Mouse (Mus musculus) MEL (cell line): ENCODE data around the gene Srgn. TPM values are rescaled to one million over a fixed set of nuclear protein-coding genes. Genes with fewer than 3 reads are reported as not detected.

Experiments
- DNase-seq: peaks from one replicate; pipeline ENCODE4 v3.0.0; 2011; ENCODE audit warnings: low read depth, low spot score
- H3K27ac ChIP-seq: 2 replicates; pipeline ENCODE4 v1.5.1; 2012; ENCODE audit warnings: low read depth, mild to moderate bottlenecking, control low read depth, low read length, moderate library complexity; ENCODE audit not compliant: control insufficient read depth
- H3K27me3 ChIP-seq, 2 experiments: fragments of 150-350 bp in 1 of 2; sonication (generic) in 1 of 2; 2 replicates each; pipeline ENCODE4 v1.6.1; 2012; ENCODE audit warnings: low read length in 2 of 2, mild to moderate bottlenecking in 2 of 2, improper control_type of control experiment in 1 of 2, moderate library complexity in 1 of 2; ENCODE audit not compliant: insufficient read depth in 2 of 2, control insufficient read depth in 1 of 2
- H3K36me3 ChIP-seq, 2 experiments: 2 replicates each; pipeline ENCODE4 v1.6.1; 2012 to 2014; ENCODE audit warnings: low read length in 2 of 2, improper control_type of control experiment in 1 of 2, inconsistent platforms in 1 of 2, mild to moderate bottlenecking in 1 of 2; ENCODE audit not compliant: insufficient read depth in 2 of 2, control insufficient read depth in 1 of 2
- H3K4me1 ChIP-seq, 2 experiments: fragments of 150-350 bp in 1 of 2; sonication (generic) in 1 of 2; 2 replicates each; pipeline ENCODE4 v1.6.1; 2012; ENCODE audit warnings: low read length in 2 of 2, improper control_type of control experiment in 1 of 2, mild to moderate bottlenecking in 1 of 2; ENCODE audit not compliant: insufficient read depth in 2 of 2, control insufficient read depth in 1 of 2
- H3K4me3 ChIP-seq, 2 experiments: fragments of 150-350 bp in 1 of 2; sonication (generic) in 1 of 2; 2 replicates each; pipeline ENCODE4 v1.5.1; 2012; ENCODE audit warnings: low read depth in 2 of 2, low read length in 2 of 2, mild to moderate bottlenecking in 2 of 2, moderate library complexity in 2 of 2, control low read depth in 1 of 2, improper control_type of control experiment in 1 of 2; ENCODE audit not compliant: control insufficient read depth in 1 of 2, insufficient read depth in 1 of 2
- H3K79me2 ChIP-seq: 2 replicates; pipeline ENCODE4 v1.6.1; 2012; ENCODE audit warnings: mild to moderate bottlenecking, low read length, moderate library complexity; ENCODE audit not compliant: control insufficient read depth, poor library complexity, insufficient read depth
- H3K9ac ChIP-seq: 2 replicates; pipeline ENCODE4 v1.6.1; 2012; ENCODE audit warnings: low read depth, mild to moderate bottlenecking, control low read depth, low read length, moderate library complexity; ENCODE audit not compliant: control insufficient read depth, poor library complexity, severe bottlenecking
- H3K9me3 ChIP-seq: fragments of 150-350 bp; sonication (generic); replicated peaks from 2 replicates; pipeline ENCODE4 v1.6.1; 2012; ENCODE audit warnings: mild to moderate bottlenecking, low read length, improper control_type of control experiment, moderate library complexity; ENCODE audit not compliant: insufficient read depth
- BHLHE40 ChIP-seq: IDR thresholded peaks from 2 replicates; pipeline ENCODE4 v1.6.1; 2012; ENCODE audit warnings: low read depth, mild to moderate bottlenecking, inconsistent platforms, low read length, improper control_type of control experiment, borderline replicate concordance
- CHD2 ChIP-seq: IDR thresholded peaks from 2 replicates; pipeline ENCODE4 v1.6.1; 2011; ENCODE audit warnings: low read length, improper control_type of control experiment
- CTCF ChIP-seq, 3 experiments: IDR thresholded peaks in 2 of 3; conservative IDR thresholded peaks in 1 of 3; 2 replicates each; pipeline ENCODE4 v1.5.1; 2011 to 2012; ENCODE audit warnings: low read length in 3 of 3, low read depth in 2 of 3, mild to moderate bottlenecking in 2 of 3, improper control_type of control experiment in 1 of 3, inconsistent platforms in 1 of 3, mixed read lengths in 1 of 3, moderate library complexity in 1 of 3; ENCODE audit not compliant: control insufficient read depth in 1 of 3, insufficient read depth in 1 of 3, poor library complexity in 1 of 3, severe bottlenecking in 1 of 3
- ELF1 ChIP-seq: IDR thresholded peaks from 2 replicates; pipeline ENCODE4 v1.6.1; 2014; ENCODE audit warnings: low read depth, mild to moderate bottlenecking, inconsistent platforms, low read length, improper control_type of control experiment, moderate library complexity
- EP300 ChIP-seq, 2 experiments: IDR thresholded peaks; 2 replicates each; pipeline ENCODE4 v1.6.1; 2011; ENCODE audit warnings: improper control_type of control experiment in 2 of 2, low read length in 2 of 2, low read depth in 1 of 2, mild to moderate bottlenecking in 1 of 2
- ETS1 ChIP-seq: IDR thresholded peaks from 2 replicates; pipeline ENCODE4 v1.6.1; 2012; ENCODE audit warnings: low read depth, mild to moderate bottlenecking, inconsistent platforms, low read length, improper control_type of control experiment, moderate library complexity
- GABPA ChIP-seq: IDR thresholded peaks from 2 replicates; pipeline ENCODE4 v1.6.1; 2012; ENCODE audit warnings: low read depth, mild to moderate bottlenecking, inconsistent platforms, low read length, improper control_type of control experiment, moderate library complexity
- GATA1 ChIP-seq: IDR thresholded peaks from 2 replicates; pipeline ENCODE4 v1.6.1; 2011; ENCODE audit warnings: low read depth, low read length, improper control_type of control experiment
- HCFC1 ChIP-seq: IDR thresholded peaks from 2 replicates; pipeline ENCODE4 v1.6.1; 2012; ENCODE audit warnings: low read depth, mild to moderate bottlenecking, inconsistent platforms, low read length, improper control_type of control experiment, moderate library complexity
- KAT2A ChIP-seq: conservative IDR thresholded peaks from 2 replicates; pipeline ENCODE4 v1.6.1; 2012; ENCODE audit warnings: low read depth, low read length, improper control_type of control experiment, inconsistent platforms
- MAX ChIP-seq: IDR thresholded peaks from 2 replicates; pipeline ENCODE4 v1.6.1; 2011; ENCODE audit warnings: low read length, improper control_type of control experiment
- MAZ ChIP-seq: IDR thresholded peaks from 2 replicates; pipeline ENCODE4 v1.6.1; 2012; ENCODE audit warnings: low read depth, mild to moderate bottlenecking, inconsistent platforms, low read length, improper control_type of control experiment
- MXI1 ChIP-seq: IDR thresholded peaks from 2 replicates; pipeline ENCODE4 v1.6.1; 2011; ENCODE audit warnings: mild to moderate bottlenecking, low read depth, low read length, improper control_type of control experiment
- MYB ChIP-seq: IDR thresholded peaks from 2 replicates; pipeline ENCODE4 v1.6.1; 2011; ENCODE audit warnings: mild to moderate bottlenecking, low read depth, low read length, improper control_type of control experiment
- NRF1 ChIP-seq: IDR thresholded peaks from 2 replicates; pipeline ENCODE4 v1.6.1; 2014; ENCODE audit warnings: low read depth, mild to moderate bottlenecking, inconsistent platforms, low read length, improper control_type of control experiment, moderate library complexity; ENCODE audit not compliant: poor library complexity, insufficient read depth, severe bottlenecking
- POLR2AphosphoS2 ChIP-seq: IDR thresholded peaks from 2 replicates; pipeline ENCODE4 v1.6.1; 2011; ENCODE audit warnings: low read length, improper control_type of control experiment
- POLR2AphosphoS5 ChIP-seq: IDR thresholded peaks from 2 replicates; pipeline ENCODE4 v1.6.1; 2012; ENCODE audit warnings: low read depth, borderline replicate concordance, mild to moderate bottlenecking, inconsistent platforms, low read length, moderate library complexity, mixed read lengths
- RAD21 ChIP-seq: IDR thresholded peaks from 2 replicates; pipeline ENCODE4 v1.6.1; 2011; ENCODE audit warnings: mild to moderate bottlenecking, low read depth, low read length, improper control_type of control experiment
- RCOR1 ChIP-seq: IDR thresholded peaks from 2 replicates; pipeline ENCODE4 v1.6.1; 2012; ENCODE audit warnings: low read depth, mild to moderate bottlenecking, inconsistent platforms, low read length, improper control_type of control experiment
- SIN3A ChIP-seq: IDR thresholded peaks from 2 replicates; pipeline ENCODE4 v1.6.1; 2012; ENCODE audit warnings: low read length, improper control_type of control experiment, inconsistent platforms
- SMC3 ChIP-seq: IDR thresholded peaks from 2 replicates; pipeline ENCODE4 v1.6.1; 2011; ENCODE audit warnings: low read depth, low read length, improper control_type of control experiment
- TAL1 ChIP-seq: IDR thresholded peaks from 2 replicates; pipeline ENCODE4 v1.6.1; 2012; ENCODE audit warnings: mild to moderate bottlenecking, inconsistent platforms, low read length, moderate library complexity, mixed read lengths
- TBP ChIP-seq: IDR thresholded peaks from 2 replicates; pipeline ENCODE4 v1.8.0; 2011; ENCODE audit warnings: low read depth, low read length, improper control_type of control experiment
- TCF12 ChIP-seq: IDR thresholded peaks from 2 replicates; pipeline ENCODE4 v1.6.1; 2014; ENCODE audit warnings: low read depth, mild to moderate bottlenecking, inconsistent platforms, low read length, improper control_type of control experiment, moderate library complexity
- UBTF ChIP-seq: IDR thresholded peaks from 2 replicates; pipeline ENCODE4 v1.6.1; 2012; ENCODE audit warnings: low read depth, mild to moderate bottlenecking, inconsistent platforms, low read length, improper control_type of control experiment, moderate library complexity, borderline replicate concordance; ENCODE audit not compliant: insufficient read depth
- USF1 ChIP-seq: IDR thresholded peaks from 2 replicates; pipeline ENCODE4 v1.6.1; 2014; ENCODE audit warnings: low read depth, mild to moderate bottlenecking, inconsistent platforms, low read length, improper control_type of control experiment, moderate library complexity
- USF2 ChIP-seq, 2 experiments: IDR thresholded peaks; 2 replicates each; pipeline ENCODE4 v1.6.1; 2011 to 2012; ENCODE audit warnings: improper control_type of control experiment in 2 of 2, low read length in 2 of 2, borderline replicate concordance in 1 of 2, inconsistent platforms in 1 of 2, low read depth in 1 of 2, mild to moderate bottlenecking in 1 of 2; ENCODE audit not compliant: insufficient read depth in 1 of 2
- ZKSCAN1 ChIP-seq: IDR thresholded peaks from 2 replicates; pipeline ENCODE4 v1.6.1; 2012; ENCODE audit warnings: low read depth, mild to moderate bottlenecking, inconsistent platforms, low read length, improper control_type of control experiment, moderate library complexity
- ZMIZ1 ChIP-seq: IDR thresholded peaks from 2 replicates; pipeline ENCODE4 v1.6.1; 2012; ENCODE audit warnings: low read depth, mild to moderate bottlenecking, inconsistent platforms, low read length, improper control_type of control experiment, moderate library complexity
- ZNF384 ChIP-seq: IDR thresholded peaks from 2 replicates; pipeline ENCODE4 v1.6.1; 2012; ENCODE audit warnings: low read depth, mild to moderate bottlenecking, inconsistent platforms, low read length, improper control_type of control experiment
- polyA plus RNA-seq, 2 experiments: library from polyadenylated mRNA; stranded (reverse) in 1 of 2; unstranded in 1 of 2; fragments of >175 nt in 1 of 2; fragments of >200 nt in 1 of 2; gene quantifications; 2 replicates each; pipeline versions ENCODE4 v1.2.1 to v1.2.4; 2012; ENCODE audit warnings: low replicate concordance in 2 of 2, low read depth in 1 of 2; ENCODE audit not compliant: insufficient read length in 2 of 2, insufficient read depth in 1 of 2, missing spikeins in 1 of 2
- total RNA-seq: library from RNA; depleted of rRNA; stranded (reverse); fragments of 300-350 nt; gene quantifications from 2 replicates; pipeline ENCODE4 v1.2.3, GENCODE M21; 2012

Srgn gene
- total and polyA plus RNA-seq, 3 experiments, result 164 to 217 TPM; not detected in 1

DNA sequence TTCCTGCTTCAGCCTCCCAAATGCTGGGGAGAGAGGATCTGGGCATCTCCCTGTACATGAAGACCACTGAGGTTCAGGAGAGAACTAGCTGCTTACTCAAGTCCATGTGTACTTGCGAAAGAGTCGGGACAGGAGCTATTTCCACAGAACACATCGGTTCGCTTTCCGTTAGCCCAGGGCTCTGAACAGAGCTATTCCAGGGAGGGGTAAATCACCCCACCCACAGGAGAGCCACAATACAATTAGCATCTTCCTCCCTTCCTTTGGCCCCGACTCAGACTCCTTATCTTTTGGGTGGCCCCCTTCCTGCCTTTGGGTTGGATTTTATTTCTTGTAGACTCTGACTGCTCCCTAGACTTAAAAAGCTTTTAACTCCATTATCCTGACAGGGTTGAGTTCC lies 9.7 kb downstream of the Srgn start:
- H3K4me3 ChIP-seq, result no peak overlapping the region
- peak; percentile 61 for DNase-seq

DNA sequence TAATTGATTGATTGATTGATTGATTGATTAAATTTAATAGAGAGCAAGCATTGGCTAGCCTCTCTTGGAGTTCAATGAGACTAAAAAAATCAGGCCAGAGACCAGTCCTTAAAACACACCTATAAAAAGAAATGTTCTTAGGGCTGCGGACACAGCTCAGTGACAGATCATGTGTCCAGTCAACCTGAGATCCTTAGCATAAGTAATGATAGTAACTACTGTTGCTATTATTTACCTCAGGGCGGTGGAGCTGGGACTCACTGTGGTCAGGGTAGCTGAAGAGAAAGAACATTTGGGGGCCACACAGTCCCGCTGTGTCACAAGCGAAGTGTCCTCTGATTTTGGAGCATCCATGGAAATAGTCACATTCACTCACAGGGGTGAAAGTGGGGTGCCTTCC lies 14.4 kb downstream of the Srgn start:
- H3K9me3 ChIP-seq, result no peaks in the 10 kb centered on the region
- peaks cover 13 to 39% of the 10 kb centered on the region in 2 experiments for H3K4me1 ChIP-seq
- TF ChIP-seq GABPA (no peak), CTCF (IDR thresholded peaks at IDR 0.05 in 2 of 3, conservative IDR thresholded peaks at IDR 0.05 in 1 of 3; ENCODE audit: control insufficient read depth in 1 of 3, insufficient read depth in 1 of 3, low read depth in 2 of 3, low read length in 3 of 3, poor library complexity in 1 of 3, severe bottlenecking in 1 of 3) (no peak), BHLHE40 (no peak), MAZ (no peak), ZKSCAN1 (no peak), HCFC1 (no peak), TAL1 (no peak), MAX (no peak), ETS1 (no peak), GATA1 (no peak), USF1 (no peak), UBTF (no peak), POLR2AphosphoS5 (no peak), MXI1 (no peak), TBP (no peak), USF2 (IDR thresholded peaks at IDR 0.05; ENCODE audit: borderline replicate concordance in 1 of 2, insufficient read depth in 1 of 2, low read depth in 1 of 2, low read length in 2 of 2) (no peak), CHD2 (no peak), EP300 (IDR thresholded peaks at IDR 0.05; ENCODE audit: low read depth in 1 of 2, low read length in 2 of 2) (no peak)
- peaks cover 3% of the 10 kb centered on the region; the same call in 1 of the 2 replicates for H3K79me2 ChIP-seq
- peaks cover 0 to 31% of the 10 kb centered on the region in 2 experiments; a peak in 2 of 4 replicates for H3K36me3 ChIP-seq
- H3K27ac ChIP-seq, result no peak overlapping the region
- H3K27me3 ChIP-seq, result no peaks in the 10 kb centered on the region
- H3K4me3 ChIP-seq, result no peak overlapping the region
- DNase-seq, result no peak
- no peak overlapping the region for H3K9ac ChIP-seq

More for the DNA sequence above, 9.7 kb downstream of the Srgn start:
- Histone ChIP-seq H3K9ac (peak overlapping the region; percentile 37), H3K9me3 (no peaks in the 10 kb centered on the region), H3K4me1 (peaks cover 13 to 39% of the 10 kb centered on the region in 2 experiments), H3K36me3 (peaks cover 0 to 28% of the 10 kb centered on the region in 2 experiments; a peak in 2 of 4 replicates), H3K27ac (peak overlapping the region; percentile 60), H3K27me3 (no peaks in the 10 kb centered on the region), H3K79me2 (no peaks in the 10 kb centered on the region)
- peak; percentile 51; the same call in 1 of the 2 replicates for TF ChIP-seq RCOR1
- TF ChIP-seq SIN3A, result peak; percentile 39; the same call in 1 of the 2 replicates
- peak; percentile 70 for TF ChIP-seq GATA1
- TF ChIP-seq MYB, result no peak
- TF ChIP-seq SMC3, result no peak
- 0 out of 2 replicates have a peak, but pooled peaks have one; percentile 17 for TF ChIP-seq TCF12
- no peak for TF ChIP-seq ZMIZ1
- TF ChIP-seq MAX, result no peak
- TF ChIP-seq UBTF, result no peak
- TF ChIP-seq BHLHE40, result no peak
- no peak for TF ChIP-seq NRF1
- TF ChIP-seq ETS1, result peak; percentile 35; the same call in 1 of the 2 replicates
- TF ChIP-seq HCFC1, result no peak
- TF ChIP-seq KAT2A, result no peak
- no peak for TF ChIP-seq ZNF384
- TF ChIP-seq RAD21, result no peak
- TF ChIP-seq MAZ, result peak; percentile 76
- no peak for TF ChIP-seq POLR2AphosphoS2
- no peak for TF ChIP-seq CTCF (IDR thresholded peaks at IDR 0.05 in 2 of 3, conservative IDR thresholded peaks at IDR 0.05 in 1 of 3; ENCODE audit: control insufficient read depth in 1 of 3, insufficient read depth in 1 of 3, low read depth in 2 of 3, low read length in 3 of 3, poor library complexity in 1 of 3, severe bottlenecking in 1 of 3)
- peak; percentile 26 to 56; a peak in 3 of 4 replicates for TF ChIP-seq EP300 (IDR thresholded peaks at IDR 0.05; ENCODE audit: low read depth in 1 of 2, low read length in 2 of 2)
- no peak for TF ChIP-seq USF1
- TF ChIP-seq ZKSCAN1, result no peak
- TF ChIP-seq USF2 (IDR thresholded peaks at IDR 0.05; ENCODE audit: borderline replicate concordance in 1 of 2, insufficient read depth in 1 of 2, low read depth in 1 of 2, low read length in 2 of 2), result no peak
- no peak for TF ChIP-seq ELF1
